Mouse (Mus musculus) layer of hippocampus, adult 8-10 months (tissue): ENCODE measurements around the gene Arhgap15. TPM values are rescaled to one million over a fixed set of nuclear protein-coding genes. Genes with fewer than 3 reads are reported as not detected.

Experiments used
- DNase-seq, 2 experiments: peaks; one replicate each; pipeline ENCODE4 v3.0.0; 2022; ENCODE audit warnings: low spot score in 2 of 2
- total RNA-seq, 4 experiments: library from RNA; stranded (reverse); gene quantifications; 2 replicates each; pipeline ENCODE4 v1.2.4; 2022

Gene Arhgap15
- total RNA-seq, 4 experiments from 2014 or later: 6.6 to 10.0 (median 8.7) TPM

DNA sequence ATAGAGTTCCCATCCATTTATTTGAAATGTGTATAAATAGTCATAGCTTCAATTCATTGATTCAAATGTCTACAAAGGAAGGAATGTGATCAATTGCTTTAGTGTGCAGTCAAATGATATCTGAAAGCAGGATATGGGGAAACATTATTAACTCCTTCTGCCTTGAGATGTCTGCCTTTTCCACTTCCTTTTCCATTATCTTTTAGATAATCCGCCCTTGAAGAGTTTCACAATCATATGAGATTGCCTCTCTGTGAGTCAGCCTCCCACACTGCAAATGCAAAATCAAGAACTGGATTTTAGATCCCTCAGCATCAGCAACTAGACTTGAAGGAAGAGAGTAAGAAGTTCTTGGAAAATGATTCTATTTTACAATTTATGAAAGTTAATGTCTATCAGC, 276.1 kb downstream of the Arhgap15 start:
- DNase-seq: no peak

DNA sequence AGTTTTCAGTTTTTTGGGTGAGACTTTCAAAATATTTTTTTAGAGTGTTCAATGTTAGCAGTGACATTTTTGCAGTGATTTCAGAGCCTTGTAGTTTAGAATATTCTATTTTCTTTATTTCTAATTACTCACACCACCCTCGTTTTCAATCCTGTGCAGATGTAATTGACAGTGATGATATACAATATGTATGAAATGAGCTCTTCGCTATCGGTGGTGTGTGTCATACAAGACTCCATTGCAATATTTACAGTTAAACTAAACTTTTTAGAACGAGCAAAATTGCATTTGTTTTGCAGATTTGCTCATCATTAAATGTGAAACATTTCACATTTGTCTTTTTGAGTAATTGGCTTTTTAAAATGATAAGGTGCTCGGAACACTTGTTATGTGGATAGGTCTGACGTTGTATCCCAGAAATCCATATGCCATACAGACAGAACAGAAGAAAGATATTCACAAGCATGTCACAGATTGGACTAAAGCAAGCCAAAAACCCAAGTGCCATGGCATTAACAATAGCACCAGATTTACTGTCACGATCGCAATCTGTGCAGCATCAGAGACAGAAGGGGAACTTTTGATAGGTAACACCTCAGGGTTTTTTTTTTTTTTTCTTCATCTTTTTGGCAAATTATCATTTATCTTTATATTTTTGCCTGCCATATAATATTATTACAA, 280.6 kb downstream of the Arhgap15 start:
- DNase-seq: peak; percentile 58 to 66

DNA sequence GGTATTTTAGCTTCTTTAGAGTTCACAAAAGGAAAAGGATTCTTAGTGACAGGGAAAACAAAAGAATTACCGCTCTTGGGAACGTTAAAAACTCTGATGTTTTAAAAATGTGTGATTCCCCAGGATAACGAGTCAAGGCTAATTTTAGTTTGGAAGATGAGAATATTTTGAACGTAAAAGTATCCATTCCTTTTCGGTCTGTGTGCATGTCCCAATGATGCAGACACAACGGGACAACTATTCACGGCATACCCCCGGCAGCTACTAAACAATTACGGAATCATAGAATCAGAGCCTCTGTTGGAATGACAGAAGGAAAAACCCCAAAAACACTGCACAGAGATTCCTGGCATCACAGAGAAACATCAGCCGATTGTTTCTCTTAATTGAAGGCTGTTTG, 281.2 kb downstream of the Arhgap15 start:
- no peak for DNase-seq

DNA sequence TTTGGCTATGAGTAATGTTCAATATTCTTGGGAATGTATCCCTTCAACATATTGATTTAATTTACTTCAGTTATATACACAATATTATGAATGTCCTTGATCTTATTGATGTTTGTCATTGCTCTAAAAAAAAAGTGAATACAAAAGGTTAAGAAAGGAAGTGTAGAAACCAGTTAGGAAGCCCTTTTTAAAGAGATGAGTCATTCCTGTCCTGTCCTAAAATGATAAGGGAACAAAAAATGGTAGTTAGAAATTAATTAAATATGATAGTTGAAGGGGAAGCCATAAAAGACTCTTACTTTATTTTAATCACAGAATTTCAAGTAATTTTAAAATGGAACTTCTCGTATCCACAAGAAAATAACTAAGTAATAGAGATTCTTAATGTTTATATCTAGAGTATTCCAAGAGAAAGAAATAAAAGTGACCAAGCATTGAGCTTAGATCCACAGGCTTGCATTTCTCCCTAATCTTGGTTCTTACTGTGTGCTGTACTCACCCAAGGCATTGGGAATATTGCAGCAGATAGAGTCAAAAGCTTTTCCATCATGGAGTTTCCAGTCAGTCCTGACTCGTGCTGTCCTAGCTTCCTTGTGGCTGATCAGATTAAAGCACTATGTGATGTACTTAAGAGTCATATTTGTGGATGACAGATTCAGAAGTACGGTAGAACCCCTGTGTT, 291.0 kb downstream of the Arhgap15 start:
- no peak for DNase-seq

DNA sequence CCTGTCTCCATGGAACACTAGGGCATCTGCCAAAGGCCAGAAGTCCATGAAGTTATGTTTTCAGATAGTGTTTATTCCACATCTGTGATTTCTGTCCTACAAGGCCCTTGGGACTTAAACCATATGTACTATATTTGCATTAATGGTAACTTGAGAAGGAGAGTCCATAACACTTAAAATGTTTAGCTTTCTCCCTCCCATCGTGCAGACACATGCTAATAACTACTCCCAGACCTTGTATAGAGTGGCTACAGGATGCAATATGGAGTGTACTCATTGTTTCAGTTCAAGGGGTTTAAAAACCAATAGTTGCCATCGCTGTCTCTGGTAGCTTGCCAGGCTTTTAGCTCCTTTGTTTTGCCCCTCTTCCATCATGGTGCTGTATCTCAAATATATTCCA, 295.5 kb downstream of the Arhgap15 start:
- DNase-seq: no peak

DNA sequence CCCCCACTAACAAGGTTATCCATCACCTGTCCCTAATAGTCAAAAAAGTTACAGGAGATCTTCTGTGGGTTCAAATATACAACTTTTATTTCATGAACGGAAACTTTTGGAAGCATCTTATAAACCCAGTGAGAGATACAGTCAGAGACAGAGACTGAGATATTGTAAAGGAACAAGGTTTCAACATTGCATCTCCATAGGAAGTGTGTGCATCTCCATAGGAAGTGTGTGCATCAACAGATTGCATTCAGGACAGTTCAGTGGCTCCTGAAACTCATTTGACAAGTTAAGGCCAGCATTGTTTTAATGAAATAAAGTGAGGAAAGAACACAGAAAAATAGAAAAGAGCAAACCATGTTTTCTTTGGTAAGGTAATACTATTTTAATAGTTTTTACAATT, 296.0 kb downstream of the Arhgap15 start:
- DNase-seq: no peak

DNA sequence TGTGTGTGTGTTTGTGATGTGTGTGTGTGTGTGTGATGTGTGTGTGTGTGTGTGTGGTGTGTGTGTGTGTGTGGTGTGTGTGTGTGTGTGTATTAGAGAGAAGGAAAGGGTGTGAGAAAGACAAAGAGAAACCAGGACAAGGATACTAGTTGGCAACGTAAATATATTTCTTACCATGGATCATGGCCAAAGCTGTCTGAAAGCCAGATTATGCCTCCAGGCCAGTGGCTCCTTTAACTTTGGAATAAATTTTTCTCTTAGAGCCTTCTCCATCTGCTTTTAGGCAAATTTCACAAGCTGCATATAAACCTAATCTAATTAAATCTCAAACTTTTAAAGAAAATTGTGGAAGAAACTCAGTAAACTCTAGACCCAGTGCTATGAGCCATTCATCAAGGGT, 296.6 kb downstream of the Arhgap15 start:
- no peak for DNase-seq

- no peak for DNase-seq
These were observed 311.7 kb downstream of the Arhgap15 start for GRCm38 (mm10) chr2:44060306-44060705.

GRCm38 (mm10) chr2:44060716-44061115, 312.1 kb downstream of the Arhgap15 start:
- DNase-seq: peak in 1 of 2 experiments; percentile 26

GRCm38 (mm10) chr2:44065067-44065466, 316.4 kb downstream of the Arhgap15 start:
- DNase-seq: no peak

DNA sequence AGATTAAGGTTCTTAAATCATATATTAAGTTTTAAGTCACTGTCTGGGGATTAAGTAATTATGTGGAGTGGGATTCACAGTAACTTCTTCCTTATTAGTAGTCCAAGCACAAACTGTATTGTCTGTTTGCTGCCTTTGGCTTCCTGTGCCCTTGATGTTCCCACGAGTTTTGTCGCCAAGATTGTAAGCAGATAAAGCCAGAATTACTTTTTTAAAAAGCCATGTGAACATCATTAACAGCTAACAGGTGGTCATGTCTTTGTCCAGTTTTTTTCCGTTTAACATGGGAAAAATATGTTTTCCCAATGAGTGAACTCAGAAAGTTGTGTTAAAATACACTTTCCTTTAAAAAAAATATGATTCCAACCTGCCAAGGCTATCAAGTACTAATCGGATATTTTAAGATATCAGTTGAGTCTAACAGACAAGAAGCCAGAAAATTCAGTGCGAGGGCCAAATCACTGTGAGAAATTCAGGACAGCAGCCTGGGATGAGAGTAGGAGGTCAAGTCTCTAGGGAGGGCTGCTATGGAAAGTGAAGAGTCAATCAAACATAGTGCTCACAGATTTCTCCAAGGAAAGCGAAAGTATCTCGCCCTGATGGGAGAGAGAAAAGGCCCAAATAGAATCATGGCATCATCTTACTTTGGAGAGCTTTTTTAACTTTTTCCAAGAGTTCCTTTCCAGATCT, 319.7 kb downstream of the Arhgap15 start:
- no peak for DNase-seq

GRCm38 (mm10) chr2:44068906-44069305, 320.3 kb downstream of the Arhgap15 start:
- peak in 1 of 2 experiments; percentile 11 for DNase-seq

DNA sequence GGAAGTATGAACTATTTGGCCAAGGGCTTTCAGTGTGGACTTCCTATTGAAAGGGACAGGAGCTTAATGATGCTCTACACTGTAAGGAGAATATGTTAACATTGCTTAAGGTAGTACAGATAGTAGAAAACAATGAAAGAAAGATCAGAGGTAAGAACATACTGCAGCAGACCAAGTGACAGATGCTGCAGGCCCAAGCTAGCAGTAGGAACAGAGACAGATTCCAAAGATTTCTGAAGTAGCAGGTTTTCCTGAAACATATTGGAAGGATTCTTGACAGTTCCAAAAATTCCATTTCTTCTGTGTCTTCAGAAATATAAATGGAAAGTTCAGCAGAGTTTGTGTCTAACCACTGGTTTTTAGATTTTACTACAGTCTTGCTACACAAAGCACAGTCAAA, 327.9 kb downstream of the Arhgap15 start:
- DNase-seq: no peak

- DNase-seq: no peak
These were observed 331.9 kb downstream of the Arhgap15 start for GRCm38 (mm10) chr2:44080530-44080929.

- no peak for DNase-seq
These were observed 332.6 kb downstream of the Arhgap15 start for GRCm38 (mm10) chr2:44081241-44081640.

DNA sequence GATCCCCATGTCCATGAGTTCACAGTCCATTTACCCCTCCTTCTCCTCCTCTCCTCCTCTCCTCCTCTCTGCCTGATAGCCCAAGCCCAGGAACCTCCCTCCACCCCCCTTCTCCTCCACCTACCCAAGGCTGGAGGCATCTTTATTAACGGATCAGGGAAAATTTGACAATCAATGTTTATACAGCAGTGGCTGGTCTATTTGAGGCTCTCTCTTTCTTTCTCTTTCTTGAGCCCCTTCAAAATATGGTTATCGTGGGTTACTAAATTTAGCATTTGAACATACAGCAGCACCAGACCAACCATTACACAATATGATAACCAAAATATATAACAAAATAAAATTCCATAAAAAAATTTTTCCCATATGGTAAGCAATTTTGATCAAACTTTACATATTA, 335.8 kb downstream of the Arhgap15 start:
- DNase-seq: no peak

- no peak for DNase-seq
These were observed 337.9 kb downstream of the Arhgap15 start for GRCm38 (mm10) chr2:44086403-44087056.

DNA sequence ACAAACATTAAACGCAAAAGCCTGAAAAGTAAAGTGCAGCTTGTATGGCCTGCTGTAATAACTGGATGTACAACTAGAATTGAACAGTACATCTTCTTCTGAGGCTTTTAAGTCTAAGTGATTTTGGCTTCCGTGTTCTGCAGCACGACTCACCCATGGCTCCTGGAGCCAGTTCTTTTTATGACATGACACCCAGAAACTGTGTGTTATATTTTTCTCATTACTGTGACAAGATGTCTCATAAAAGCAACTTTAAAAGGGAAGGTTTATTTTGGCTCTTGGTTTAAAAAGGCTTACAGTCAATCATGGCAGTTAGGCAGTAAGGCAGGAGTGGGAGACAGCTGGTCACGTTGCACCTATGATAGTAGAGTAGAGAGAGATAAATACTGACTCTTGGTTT, 349.9 kb downstream of the Arhgap15 start:
- DNase-seq: no peak

DNA sequence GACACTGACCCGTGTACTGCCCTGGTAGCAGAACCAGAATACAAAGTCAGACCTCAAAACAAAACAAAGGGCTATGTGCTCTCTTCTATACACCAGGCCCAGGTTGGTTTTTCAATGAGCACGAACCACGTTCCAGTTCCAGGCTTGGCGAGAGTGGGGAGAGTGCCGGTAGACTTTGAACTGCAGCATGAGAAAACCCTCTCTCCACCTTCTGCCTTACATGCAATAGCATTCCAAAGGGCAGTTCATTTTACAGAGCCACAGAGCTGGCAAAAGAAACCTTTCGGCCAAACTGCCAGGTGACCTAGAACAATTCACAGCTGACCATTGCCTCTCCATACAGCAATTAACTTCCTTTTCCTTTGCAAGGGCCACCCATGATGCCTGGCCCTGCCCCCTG, 353.7 kb downstream of the Arhgap15 start:
- DNase-seq: no peak

GRCm38 (mm10) chr2:44103321-44103720, 354.7 kb downstream of the Arhgap15 start:
- no peak for DNase-seq

- DNase-seq: no peak
These were observed 355.1 kb downstream of the Arhgap15 start for GRCm38 (mm10) chr2:44103742-44104141.
